Mouse (Mus musculus) embryonic facial prominence, embryonic 13.5 days (tissue): ENCODE data around the gene Rundc1. TPM values are rescaled to one million over a fixed set of nuclear protein-coding genes. Genes with fewer than 3 reads are reported as not detected.
A peak's percentile ranks its signal among the peaks of the same experiment; 100 is the strongest.
"Not testable (repeated sequence)": the region's sequence is repeated elsewhere in the genome, so short reads cannot be mapped to it uniquely, and the experiment has no call there.

ENCODE experiments used
- ATAC-seq: fragments of 200-750 bp; cut with Nextera tagmentation; 2 replicates; pipeline ENCODE4 v1.8.0; 2017; ENCODE audit warnings: low read depth; ENCODE audit not compliant: insufficient number of reproducible peaks, insufficient read depth, low FRiP score, low TSS enrichment
- H3K27ac ChIP-seq: fragments of 300-500 bp; sonication (generic); 2 replicates; pipeline ENCODE4 v1.5.1; 2015; ENCODE audit warnings: moderate library complexity, mild to moderate bottlenecking, inconsistent platforms
- H3K27me3 ChIP-seq: fragments of 300-500 bp; sonication (generic); 2 replicates; pipeline ENCODE4 v1.6.1; 2015; ENCODE audit warnings: mild to moderate bottlenecking, inconsistent platforms
- H3K36me3 ChIP-seq: fragments of 300-500 bp; sonication (generic); 2 replicates; pipeline ENCODE4 v1.6.1; 2015; ENCODE audit warnings: mild to moderate bottlenecking, inconsistent platforms
- H3K4me1 ChIP-seq: fragments of 300-500 bp; sonication (generic); 2 replicates; pipeline ENCODE4 v1.6.1; 2015; ENCODE audit warnings: inconsistent platforms
- H3K4me2 ChIP-seq: fragments of 300-500 bp; sonication (generic); 2 replicates; pipeline ENCODE4 v1.6.1; 2015; ENCODE audit warnings: moderate library complexity, mild to moderate bottlenecking, inconsistent platforms
- H3K4me3 ChIP-seq: fragments of 300-500 bp; sonication (generic); 2 replicates; pipeline ENCODE4 v1.5.1; 2015; ENCODE audit warnings: mild to moderate bottlenecking, inconsistent platforms
- H3K9ac ChIP-seq: fragments of 300-500 bp; sonication (generic); 2 replicates; pipeline ENCODE4 v1.6.1; 2015; ENCODE audit warnings: mild to moderate bottlenecking, inconsistent platforms
- H3K9me3 ChIP-seq: fragments of 300-500 bp; sonication (generic); 2 replicates; pipeline ENCODE4 v1.6.1; 2016; ENCODE audit warnings: inconsistent platforms
- WGBS: fragments of 180-500 bp; shearing (Covaris S2); methylation state at CpG from one replicate; pipeline ENCODE4 v1.1.7; 2015; ENCODE audit warnings: mixed read lengths; 5-methylcytosine and 5-hydroxymethylcytosine counted together
- polyA plus RNA-seq: library from polyadenylated mRNA; unstranded; fragments of >200 nt; fragmentation: Nextera tagmentation; extraction: Ambion mirVana; gene quantifications from 2 replicates; pipeline ENCODE4 v1.2.1, GENCODE M21; 2015

The Rundc1 gene
- polyA plus RNA-seq, 1 experiment from 2014 or later, result 19.5 TPM

GRCm38 (mm10) chr11:101446860-101447259 lies 22.0 kb downstream of the Rundc1 start:
- not testable (repeated sequence) for H3K9me3 ChIP-seq, H3K4me3 ChIP-seq, H3K27me3 ChIP-seq, H3K4me2 ChIP-seq, ATAC-seq, H3K9ac ChIP-seq, H3K27ac ChIP-seq
- 88% methylated on average over 8 of the region's 8 CpGs for WGBS
- Histone ChIP-seq H3K36me3 (peaks cover 30% of the 10 kb centered on the region), H3K4me1 (peaks cover 26% of the 10 kb centered on the region)

GRCm38 (mm10) chr11:101447786-101448185 lies 22.9 kb downstream of the Rundc1 start:
- peak overlapping the region; percentile 59 for H3K9ac ChIP-seq
- WGBS, result 85% methylated on average over 5 of the region's 5 CpGs

DNA sequence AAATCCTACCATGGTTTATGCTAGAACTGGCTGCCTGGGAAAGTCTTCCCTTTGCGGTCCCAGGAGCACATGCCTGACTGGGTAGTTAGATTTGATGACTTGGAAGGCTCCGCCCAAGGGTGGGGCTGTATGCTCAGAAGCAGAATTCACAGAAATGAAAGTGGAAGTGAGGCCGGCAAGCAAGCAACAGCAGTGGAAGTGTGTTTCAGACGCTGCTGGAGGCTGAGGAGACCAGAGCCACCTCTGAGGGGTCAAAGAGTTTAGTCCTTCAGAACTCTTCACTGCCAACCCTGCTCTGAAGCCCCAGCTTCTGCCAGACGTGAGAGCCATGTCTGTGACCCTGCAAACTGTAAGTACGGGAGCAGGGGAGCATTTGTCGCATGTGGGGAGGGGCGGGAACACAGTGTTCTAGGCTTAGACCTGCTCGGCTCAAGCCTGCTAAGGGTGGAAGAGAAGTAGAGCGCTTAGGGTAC lies 23.4 kb downstream of the Rundc1 start, which contains the start of gene Ifi35:
Gene Ifi35, plus strand, starts transcription at position 134 of the 473 bp plus-strand sequence.
- H3K36me3 ChIP-seq, result peaks cover 29% of the 10 kb centered on the region
- H3K4me3 ChIP-seq, result peak within 1 kb of the TSS; percentile 36
- peak; percentile 32; the same call in 1 of the 2 replicates for ATAC-seq
- 21% methylated on average over 10 of the region's 10 CpGs for WGBS
- H3K9me3 ChIP-seq, result no peaks in the 10 kb centered on the region
- H3K9ac ChIP-seq, result peak within 1 kb of the TSS; percentile 59
- H3K27me3 ChIP-seq, result no peaks in the 10 kb centered on the region
- H3K4me2 ChIP-seq, result peak within 1 kb of the TSS; percentile 55
- peak within 1 kb of the TSS; percentile 72 for H3K27ac ChIP-seq
- H3K4me1 ChIP-seq, result peaks cover 22% of the 10 kb centered on the region

More at GRCm38 (mm10) chr11:101447786-101448185, 22.9 kb downstream of the Rundc1 start:
- peak overlapping the region; percentile 55 for H3K4me2 ChIP-seq
- H3K27me3 ChIP-seq, result no peaks in the 10 kb centered on the region
- no peak for ATAC-seq
- H3K4me1 ChIP-seq, result peaks cover 26% of the 10 kb centered on the region
- peak overlapping the region; percentile 36; the same call in 1 of the 2 replicates for H3K4me3 ChIP-seq
- peak overlapping the region; percentile 72 for H3K27ac ChIP-seq
- H3K36me3 ChIP-seq, result peaks cover 30% of the 10 kb centered on the region
- H3K9me3 ChIP-seq, result no peaks in the 10 kb centered on the region

DNA sequence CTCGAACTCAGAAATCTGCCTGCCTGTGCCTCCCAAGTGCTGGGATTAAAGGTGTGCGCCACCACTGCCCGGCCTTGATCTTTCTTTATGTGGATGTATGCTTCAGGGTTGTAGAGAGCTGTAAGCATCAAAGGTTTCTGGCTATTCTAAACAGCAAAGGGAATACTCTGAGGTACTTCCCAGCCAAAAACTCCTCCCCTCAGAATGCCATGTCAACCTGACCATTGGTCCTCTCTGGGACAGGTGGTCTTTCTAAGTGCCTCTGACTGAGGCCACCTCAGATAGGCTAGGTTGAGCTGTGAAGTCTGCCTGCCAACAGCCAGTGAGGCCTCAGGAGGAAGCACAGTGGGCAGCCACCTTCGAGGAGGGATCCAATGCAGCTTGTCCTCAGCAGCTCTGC lies 24.0 kb downstream of the Rundc1 start:
- H3K9ac ChIP-seq, result peak overlapping the region; percentile 59; the same call in 1 of the 2 replicates

DNA sequence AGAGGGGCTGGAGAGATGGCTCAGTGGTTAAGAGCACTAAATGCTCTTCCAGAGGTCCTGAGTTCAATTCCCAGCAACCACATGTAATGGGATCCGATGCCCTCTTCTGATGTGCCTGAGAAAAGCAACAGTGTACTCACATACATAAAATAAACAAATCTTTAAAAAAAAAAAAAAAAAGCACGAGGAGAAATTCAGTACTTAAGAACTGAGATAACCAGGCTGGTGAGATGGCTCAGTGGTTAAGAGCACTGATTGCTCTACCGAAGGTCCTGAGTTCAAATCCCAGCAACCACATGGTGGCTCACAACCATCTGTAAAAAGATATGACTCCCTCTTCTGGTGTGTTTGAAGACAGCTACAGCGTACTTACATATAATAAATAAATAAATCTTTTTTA lies 24.7 kb downstream of the Rundc1 start:
- H3K4me2 ChIP-seq, H3K4me3 ChIP-seq, H3K9me3 ChIP-seq, H3K27ac ChIP-seq, H3K27me3 ChIP-seq, ATAC-seq, H3K9ac ChIP-seq: not testable (repeated sequence)
- 86% methylated on average over 4 of the region's 4 CpGs for WGBS
- peaks cover 16% of the 10 kb centered on the region for H3K36me3 ChIP-seq
- H3K4me1 ChIP-seq, result peaks cover 13% of the 10 kb centered on the region

More for the DNA sequence above, 24.0 kb downstream of the Rundc1 start:
- Histone ChIP-seq H3K36me3 (peaks cover 23% of the 10 kb centered on the region), H3K27me3 (no peaks in the 10 kb centered on the region), H3K27ac (no peak overlapping the region), H3K4me1 (peaks cover 16% of the 10 kb centered on the region), H3K4me3 (peak overlapping the region; percentile 36; the same call in 1 of the 2 replicates), H3K4me2 (peak overlapping the region; percentile 55), H3K9me3 (no peaks in the 10 kb centered on the region)
- no peak for ATAC-seq
- WGBS, result 82% methylated on average over 4 of the region's 4 CpGs

DNA sequence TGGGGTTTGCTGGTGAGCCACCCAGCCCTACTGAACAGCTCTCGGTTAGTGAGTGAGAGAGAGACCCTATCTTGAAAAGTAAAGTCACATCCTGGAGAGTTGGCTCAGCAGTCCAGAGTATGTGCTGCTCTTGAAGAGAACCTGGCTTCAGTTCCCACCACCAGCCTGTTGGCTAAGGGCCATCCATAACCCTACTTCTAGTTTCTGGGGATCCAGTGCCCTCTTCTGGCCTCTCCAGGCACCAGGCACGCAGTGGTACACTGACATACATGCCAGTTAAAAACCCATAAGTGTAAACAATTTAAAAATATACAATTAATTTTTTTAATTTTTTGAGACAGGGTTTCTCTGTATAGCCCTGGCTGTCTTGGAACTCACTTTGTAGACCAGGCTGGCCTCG lies 25.5 kb downstream of the Rundc1 start:
- Histone ChIP-seq H3K4me3 (no peak overlapping the region), H3K36me3 (peaks cover 8% of the 10 kb centered on the region), H3K9ac (no peak overlapping the region), H3K27me3 (no peaks in the 10 kb centered on the region), H3K9me3 (no peaks in the 10 kb centered on the region), H3K27ac (no peak overlapping the region), H3K4me1 (peaks cover 15% of the 10 kb centered on the region), H3K4me2 (no peak overlapping the region)
- no peak for ATAC-seq
- 84% methylated on average over 3 of the region's 3 CpGs for WGBS

- H3K27me3 ChIP-seq, result no peaks in the 10 kb centered on the region
- H3K4me1 ChIP-seq, result peaks cover 15% of the 10 kb centered on the region
- no peaks in the 10 kb centered on the region for H3K9me3 ChIP-seq
- no peak overlapping the region for H3K4me3 ChIP-seq
- H3K27ac ChIP-seq, result no peak overlapping the region
- WGBS, result 93% methylated on average over 10 of the region's 10 CpGs
- peaks cover under 1% of the 10 kb centered on the region; the same call in 1 of the 2 replicates for H3K36me3 ChIP-seq
- no peak overlapping the region for H3K9ac ChIP-seq
- no peak for ATAC-seq
- H3K4me2 ChIP-seq, result no peak overlapping the region
Measured at GRCm38 (mm10) chr11:101451536-101451935, 26.7 kb downstream of the Rundc1 start.

- H3K4me2 ChIP-seq, result no peak overlapping the region
- no peak overlapping the region for H3K4me3 ChIP-seq
- 72% methylated on average over 10 of the region's 10 CpGs for WGBS
- H3K4me1 ChIP-seq, result peaks cover 15% of the 10 kb centered on the region
- H3K27me3 ChIP-seq, result no peaks in the 10 kb centered on the region
- ATAC-seq, result no peak
- H3K27ac ChIP-seq, result no peak overlapping the region
- no peak overlapping the region for H3K9ac ChIP-seq
- H3K36me3 ChIP-seq, result peaks cover 7% of the 10 kb centered on the region
- H3K9me3 ChIP-seq, result no peaks in the 10 kb centered on the region
Measured at GRCm38 (mm10) chr11:101452093-101452774, 27.3 kb downstream of the Rundc1 start.

GRCm38 (mm10) chr11:101454702-101455101 lies 29.8 kb downstream of the Rundc1 start:
- no peaks in the 10 kb centered on the region for H3K9me3 ChIP-seq
- H3K4me1 ChIP-seq, result peaks cover 9% of the 10 kb centered on the region
- WGBS, result 21% methylated on average over 6 of the region's 6 CpGs
- H3K4me3 ChIP-seq, result no peak overlapping the region
- no peaks in the 10 kb centered on the region for H3K27me3 ChIP-seq
- no peak overlapping the region for H3K4me2 ChIP-seq
- no peak for ATAC-seq
- H3K9ac ChIP-seq, result no peak overlapping the region
- H3K36me3 ChIP-seq, result peaks cover 32% of the 10 kb centered on the region
- H3K27ac ChIP-seq, result 0 out of 2 replicates have a peak overlapping the region, but pooled peaks have one; percentile 5

GRCm38 (mm10) chr11:101455627-101456026 lies 30.7 kb downstream of the Rundc1 start:
- WGBS, result 89% methylated on average over 7 of the region's 7 CpGs
- Histone ChIP-seq H3K9ac (no peak overlapping the region), H3K36me3 (peaks cover 41% of the 10 kb centered on the region), H3K4me1 (peaks cover 9% of the 10 kb centered on the region), H3K9me3 (no peaks in the 10 kb centered on the region), H3K4me2 (no peak overlapping the region), H3K27ac (no peak overlapping the region), H3K4me3 (no peak overlapping the region), H3K27me3 (no peaks in the 10 kb centered on the region)
- ATAC-seq, result no peak

DNA sequence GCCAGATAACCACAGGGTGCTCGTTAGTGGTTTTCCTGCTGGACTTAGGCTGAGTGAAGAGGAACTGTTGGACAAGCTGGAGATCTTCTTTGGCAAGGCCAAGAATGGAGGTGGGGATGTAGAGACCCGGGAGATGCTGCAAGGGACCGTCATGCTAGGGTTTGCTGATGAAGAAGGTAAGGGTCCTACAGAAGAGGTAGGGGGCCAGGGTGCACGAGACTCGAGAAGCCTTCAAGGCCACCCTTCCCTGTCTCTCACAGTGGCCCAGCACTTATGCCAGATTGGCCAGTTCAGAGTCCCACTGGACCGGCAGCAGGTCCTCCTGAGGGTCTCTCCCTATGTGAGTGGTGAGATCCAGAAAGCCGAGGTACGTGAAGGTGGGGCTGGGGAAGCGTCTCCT lies 32.7 kb downstream of the Rundc1 start:
- ATAC-seq, result no peak
- Histone ChIP-seq H3K4me3 (no peak overlapping the region), H3K9me3 (no peaks in the 10 kb centered on the region), H3K4me1 (peaks cover 14% of the 10 kb centered on the region), H3K36me3 (peaks cover 59% of the 10 kb centered on the region), H3K27me3 (no peaks in the 10 kb centered on the region), H3K4me2 (no peak overlapping the region), H3K9ac (no peak overlapping the region), H3K27ac (no peak overlapping the region)
- 88% methylated on average over 9 of the region's 9 CpGs for WGBS

DNA sequence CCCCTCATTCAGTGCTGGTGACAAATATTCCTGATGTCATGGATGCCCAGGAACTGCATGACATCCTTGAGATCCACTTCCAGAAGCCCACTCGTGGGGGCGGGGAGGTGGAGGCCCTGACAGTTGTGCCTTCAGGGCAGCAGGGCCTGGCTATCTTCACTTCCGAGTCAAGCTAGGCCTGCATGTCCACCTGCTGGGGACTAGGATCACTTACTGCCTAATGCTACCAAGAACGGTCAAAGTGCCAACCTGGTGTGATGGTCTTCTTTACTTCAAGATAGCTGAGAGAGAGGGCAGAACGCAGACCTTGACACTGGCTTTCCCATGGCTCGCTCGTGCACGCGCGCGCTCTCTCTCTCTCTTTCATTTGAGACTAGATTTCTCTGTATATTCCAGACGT lies 33.3 kb downstream of the Rundc1 start:
- WGBS, result 84% methylated on average over 12 of the region's 12 CpGs
- ATAC-seq, result no peak
- Histone ChIP-seq H3K4me3 (no peak overlapping the region), H3K4me1 (peaks cover 20% of the 10 kb centered on the region), H3K9me3 (no peaks in the 10 kb centered on the region), H3K9ac (no peak overlapping the region), H3K4me2 (no peak overlapping the region), H3K36me3 (peaks cover 59% of the 10 kb centered on the region), H3K27ac (no peak overlapping the region), H3K27me3 (no peaks in the 10 kb centered on the region)
